Mouse (Mus musculus) hindbrain, embryonic 16.5 days (tissue): Measurements from ENCODE around the gene Nps. TPM values are rescaled to one million over a fixed set of nuclear protein-coding genes. Genes with fewer than 3 reads are reported as not detected.

Source experiments
- ATAC-seq: fragments of 200-750 bp; cut with Nextera tagmentation; 2 replicates; pipeline ENCODE4 v1.8.0; 2017; ENCODE audit warnings: moderate TSS enrichment, moderate library complexity
- H3K27ac ChIP-seq: fragments of 300-500 bp; sonication (generic); 2 replicates; pipeline ENCODE4 v1.5.1; 2014; ENCODE audit warnings: low read depth, mild to moderate bottlenecking, control low read depth, low read length, moderate library complexity
- H3K27me3 ChIP-seq: fragments of 300-500 bp; sonication (generic); replicated peaks from 2 replicates; pipeline ENCODE4 v1.6.1; 2014; ENCODE audit warnings: low read length; ENCODE audit not compliant: control insufficient read depth, insufficient read depth
- H3K36me3 ChIP-seq: fragments of 300-500 bp; sonication (generic); 2 replicates; pipeline ENCODE4 v1.6.1; 2014; ENCODE audit warnings: mild to moderate bottlenecking, low read length, moderate library complexity, mixed read lengths; ENCODE audit not compliant: control insufficient read depth, insufficient read depth
- H3K4me1 ChIP-seq: fragments of 300-500 bp; sonication (generic); 2 replicates; pipeline ENCODE4 v1.6.1; 2014; ENCODE audit warnings: low read depth, low read length; ENCODE audit not compliant: control insufficient read depth, insufficient read depth
- H3K4me2 ChIP-seq: fragments of 300-500 bp; sonication (generic); 2 replicates; pipeline ENCODE4 v1.6.1; 2014; ENCODE audit warnings: mild to moderate bottlenecking, low read length, control low read depth, moderate library complexity
- H3K4me3 ChIP-seq: fragments of 300-500 bp; sonication (generic); 2 replicates; pipeline ENCODE4 v1.5.1; 2014; ENCODE audit warnings: mild to moderate bottlenecking, low read length, control low read depth, moderate library complexity
- H3K9ac ChIP-seq: fragments of 300-500 bp; sonication (generic); 2 replicates; pipeline ENCODE4 v1.6.1; 2014; ENCODE audit warnings: low read depth, mild to moderate bottlenecking, control low read depth, low read length, moderate library complexity
- H3K9me3 ChIP-seq: fragments of 300-500 bp; sonication (generic); 2 replicates; pipeline ENCODE4 v1.6.1; 2014; ENCODE audit warnings: mild to moderate bottlenecking, low read length, moderate library complexity; ENCODE audit not compliant: control insufficient read depth
- WGBS: fragments of 180-500 bp; shearing (Covaris S2); extraction: QIAGEN DNeasy Blood & Tissue Kit; methylation state at CpG from one replicate; pipeline ENCODE4 v1.1.7; 2014; 5-methylcytosine and 5-hydroxymethylcytosine counted together
- polyA plus RNA-seq: library from polyadenylated mRNA; unstranded; fragments of >200 nt; fragmentation: Nextera tagmentation; extraction: Ambion mirVana; gene quantifications from 2 replicates; pipeline ENCODE4 v1.2.1, GENCODE M21; 2015

The Nps gene
- polyA plus RNA-seq, 1 experiment from 2014 or later: 0.88 TPM

DNA sequence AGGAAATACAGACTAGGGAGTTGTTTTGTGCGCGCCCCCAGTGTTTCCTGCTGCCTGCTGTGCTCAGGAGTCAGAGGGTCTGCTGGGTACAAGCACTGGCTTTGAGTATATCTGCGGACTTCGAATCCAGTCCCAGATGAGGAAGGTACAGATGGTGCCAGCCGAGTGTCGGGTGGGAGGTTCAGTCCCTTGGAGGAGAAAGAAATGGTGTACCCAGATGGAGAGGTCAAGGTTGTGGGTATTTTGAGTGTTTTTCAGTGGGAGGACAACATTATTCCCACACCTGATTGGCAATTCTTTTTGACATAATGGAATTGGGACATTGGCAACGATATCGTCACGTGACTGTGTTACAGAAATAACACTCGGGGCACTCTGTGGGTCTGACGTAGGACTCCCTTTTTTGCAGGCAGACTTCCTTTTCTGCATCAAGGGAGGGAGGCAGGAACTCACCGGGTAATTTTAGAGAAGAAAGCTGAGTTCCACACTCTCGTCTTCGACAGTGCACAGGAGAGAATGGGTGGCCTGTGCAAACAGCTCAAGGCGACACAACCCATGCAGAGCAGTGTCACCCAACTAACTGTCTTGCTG, 33.2 kb downstream of the Nps start:
- no peaks in the 10 kb centered on the region for H3K9me3 ChIP-seq
- no peak for ATAC-seq
- H3K9ac ChIP-seq: no peak overlapping the region
- 81% methylated on average over 15 of the region's 15 CpGs for WGBS
- H3K27ac ChIP-seq: no peak overlapping the region
- H3K4me1 ChIP-seq: no peaks in the 10 kb centered on the region
- no peaks in the 10 kb centered on the region for H3K36me3 ChIP-seq
- H3K27me3 ChIP-seq: no peaks in the 10 kb centered on the region
- H3K4me3 ChIP-seq: no peak overlapping the region
- no peak overlapping the region for H3K4me2 ChIP-seq

DNA sequence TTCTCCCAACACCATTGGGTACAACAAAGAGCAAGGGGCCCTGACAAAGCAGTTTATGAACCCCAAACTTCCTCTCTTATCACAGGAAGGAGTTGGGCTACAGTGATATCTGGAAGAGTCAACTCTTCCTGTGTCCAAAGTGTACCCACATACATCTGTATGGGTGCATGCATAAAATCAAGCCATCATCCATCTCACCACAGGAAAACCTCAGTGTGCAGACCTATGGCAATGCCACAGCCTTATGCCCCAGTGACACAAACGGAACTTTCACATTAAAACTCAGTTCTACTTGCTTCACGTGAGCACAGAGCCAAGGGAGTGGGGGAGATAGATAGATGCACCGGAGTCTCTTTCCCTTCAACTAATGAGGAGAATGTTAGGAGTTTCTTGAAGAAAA, 36.0 kb downstream of the Nps start:
- Histone ChIP-seq H3K4me2 (no peak overlapping the region), H3K27ac (no peak overlapping the region), H3K27me3 (no peaks in the 10 kb centered on the region), H3K4me1 (no peaks in the 10 kb centered on the region), H3K9ac (no peak overlapping the region), H3K36me3 (no peaks in the 10 kb centered on the region), H3K9me3 (no peaks in the 10 kb centered on the region), H3K4me3 (no peak overlapping the region)
- no peak for ATAC-seq
- 87% methylated on average over 3 of the region's 3 CpGs for WGBS

DNA sequence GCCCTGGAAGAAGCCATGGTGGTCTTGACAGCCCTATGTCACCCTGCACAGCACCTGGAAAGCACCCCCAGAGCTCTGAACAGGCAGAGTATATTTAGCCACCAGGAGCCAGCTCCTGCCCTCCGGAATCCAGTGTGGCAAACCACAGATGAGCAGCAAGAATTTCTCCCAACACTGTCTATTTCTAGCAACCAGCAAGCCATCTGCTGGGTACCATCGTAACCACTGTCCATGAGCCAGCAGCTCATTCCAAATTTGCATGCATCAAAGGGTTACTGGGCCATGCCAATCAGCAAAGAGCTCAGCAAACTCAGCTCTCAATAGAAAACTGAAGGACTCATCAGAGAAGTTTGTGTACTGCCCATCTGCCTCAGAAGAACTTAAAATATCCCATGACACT, 46.0 kb downstream of the Nps start:
- Histone ChIP-seq H3K9me3 (no peaks in the 10 kb centered on the region), H3K27me3 (no peaks in the 10 kb centered on the region), H3K4me2 (no peak overlapping the region), H3K4me1 (no peaks in the 10 kb centered on the region), H3K36me3 (no peaks in the 10 kb centered on the region), H3K4me3 (no peak overlapping the region), H3K27ac (no peak overlapping the region), H3K9ac (no peak overlapping the region)
- no peak for ATAC-seq
- 94% methylated on average over 2 of the region's 2 CpGs for WGBS

Other genes with a start within 250 kb of the Nps start
- gene Foxi2, start 151.6 kb downstream of the Nps start, polyA plus RNA-seq: 0.09 TPM in 1 of 2 replicates, not detected in the other